Mouse (Mus musculus) intestine, postnatal 0 days (tissue): Measurements from ENCODE around the gene Lpp. TPM values are rescaled to one million over a fixed set of nuclear protein-coding genes. Genes with fewer than 3 reads are reported as not detected.

Experiments used
- ATAC-seq: fragments of 200-750 bp; cut with Nextera tagmentation; 2 replicates; pipeline ENCODE4 v1.8.0; 2017; ENCODE audit warnings: mild to moderate bottlenecking, moderate TSS enrichment, moderate library complexity
- H3K27ac ChIP-seq: fragments of 300-500 bp; sonication (generic); 2 replicates; pipeline ENCODE4 v1.5.1; 2014; ENCODE audit warnings: mild to moderate bottlenecking, low read depth, low read length, moderate library complexity
- H3K27me3 ChIP-seq: fragments of 300-500 bp; sonication (generic); replicated peaks from 2 replicates; pipeline ENCODE4 v1.6.1; 2014; ENCODE audit warnings: low read length, mixed read lengths; ENCODE audit not compliant: control insufficient read depth, insufficient read depth
- H3K36me3 ChIP-seq: fragments of 300-500 bp; sonication (generic); 2 replicates; pipeline ENCODE4 v1.6.1; 2014; ENCODE audit warnings: mild to moderate bottlenecking, moderate library complexity; ENCODE audit not compliant: control insufficient read depth, insufficient read depth
- H3K4me1 ChIP-seq: fragments of 300-500 bp; sonication (generic); replicated peaks from 2 replicates; pipeline ENCODE4 v1.6.1; 2014; ENCODE audit warnings: antibody characterized with exemption, low read length, mixed read lengths; ENCODE audit not compliant: control insufficient read depth, insufficient read depth
- H3K4me2 ChIP-seq: fragments of 300-500 bp; sonication (generic); replicated peaks from 2 replicates; pipeline ENCODE4 v1.6.1; 2014; ENCODE audit warnings: low read depth, mild to moderate bottlenecking, moderate library complexity
- H3K4me3 ChIP-seq: fragments of 300-500 bp; sonication (generic); 2 replicates; pipeline ENCODE4 v1.5.1; 2014; ENCODE audit warnings: low read depth, low read length
- H3K9ac ChIP-seq: fragments of 300-500 bp; sonication (generic); 2 replicates; pipeline ENCODE4 v1.6.1; 2014; ENCODE audit warnings: mild to moderate bottlenecking, low read depth, low read length
- H3K9me3 ChIP-seq: fragments of 300-500 bp; sonication (generic); 2 replicates; pipeline ENCODE4 v1.6.1; 2016; ENCODE audit warnings: mixed run types; ENCODE audit not compliant: control insufficient read depth
- CTCF ChIP-seq: sonication (generic); IDR thresholded peaks from 2 replicates; pipeline ENCODE4 v1.5.1; 2016; ENCODE audit warnings: low read depth, mild to moderate bottlenecking, control low read depth, antibody characterized with exemption, moderate library complexity
- WGBS: fragments of 180-500 bp; shearing (Covaris S2); extraction: QIAGEN DNeasy Blood & Tissue Kit; methylation state at CpG from one replicate; pipeline ENCODE4 v1.1.7; 2014; 5-methylcytosine and 5-hydroxymethylcytosine counted together
- polyA plus RNA-seq: library from polyadenylated mRNA; unstranded; fragments of >200 nt; fragmentation: Nextera tagmentation; extraction: Ambion mirVana; gene quantifications from 2 replicates; pipeline ENCODE4 v1.2.1, GENCODE M21; 2015

The Lpp gene
- polyA plus RNA-seq, 1 experiment from 2014 or later, result 32.8 TPM

DNA sequence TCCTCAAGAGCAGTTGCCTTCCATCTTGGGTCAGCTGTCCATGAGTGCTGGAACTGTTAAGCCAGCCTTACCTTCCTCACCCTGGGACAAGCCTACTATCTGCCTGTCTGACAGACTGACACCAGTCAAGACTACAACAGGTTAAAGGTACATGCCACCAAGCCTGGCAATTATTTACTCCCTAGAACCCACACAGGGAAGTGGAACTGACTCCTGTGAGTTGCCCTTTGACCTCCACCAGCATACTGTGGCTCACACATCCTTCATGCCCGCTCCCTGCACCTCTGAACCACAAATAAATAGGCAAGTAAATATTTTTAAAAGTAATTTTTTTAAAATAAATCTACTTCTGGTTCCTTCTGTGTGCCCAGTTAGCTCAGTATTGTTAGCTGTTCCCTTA, 452.8 kb downstream of the Lpp start:
- Histone ChIP-seq H3K4me3 (no peak overlapping the region), H3K9me3 (no peaks in the 10 kb centered on the region), H3K4me2 (no peak overlapping the region), H3K36me3 (no peaks in the 10 kb centered on the region), H3K4me1 (0 out of 2 replicates have a peak, but pooled peaks cover 3% of the 10 kb centered on the region), H3K27ac (no peak overlapping the region), H3K27me3 (no peaks in the 10 kb centered on the region), H3K9ac (no peak overlapping the region)
- TF ChIP-seq CTCF, result no peak
- peak; percentile 83 for ATAC-seq
- WGBS, result 37% methylated on average over 1 of the region's 1 CpGs

DNA sequence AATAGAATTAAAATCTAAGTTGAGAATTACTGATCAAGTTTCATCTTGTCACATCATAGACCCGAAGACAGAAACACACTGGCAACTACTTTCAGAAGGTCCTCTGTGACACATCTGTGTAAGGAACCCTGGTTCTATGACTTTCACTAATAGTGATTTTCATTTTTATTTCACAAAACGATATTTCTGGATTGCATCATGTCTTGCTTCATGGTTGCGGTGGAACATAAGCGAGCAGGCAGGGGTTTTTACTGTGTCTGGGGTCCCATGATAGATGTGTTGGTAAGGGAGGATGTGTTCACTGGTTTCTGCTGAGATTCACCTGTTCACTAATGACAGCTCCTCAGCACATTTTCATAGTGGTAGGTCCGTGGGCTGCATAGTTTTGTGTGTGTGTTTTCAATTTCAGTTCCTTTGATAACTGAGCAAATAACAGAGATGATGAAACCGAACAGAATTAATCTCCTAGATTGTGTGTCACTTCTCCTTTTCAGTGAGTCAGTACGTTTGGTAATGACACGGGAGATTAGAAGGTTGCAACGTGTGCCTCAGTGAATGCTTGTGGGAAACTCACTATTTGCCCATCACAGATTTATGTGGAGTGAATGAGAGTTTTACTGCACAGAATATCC, 466.3 kb downstream of the Lpp start:
- no peak for ATAC-seq
- no peak overlapping the region for H3K9ac ChIP-seq
- H3K4me1 ChIP-seq, result no peaks in the 10 kb centered on the region
- H3K9me3 ChIP-seq, result no peaks in the 10 kb centered on the region
- no peaks in the 10 kb centered on the region for H3K36me3 ChIP-seq
- H3K4me2 ChIP-seq, result no peak overlapping the region
- no peak overlapping the region for H3K27ac ChIP-seq
- H3K27me3 ChIP-seq, result no peaks in the 10 kb centered on the region
- H3K4me3 ChIP-seq, result no peak overlapping the region
- no peak for TF ChIP-seq CTCF
- WGBS, result 77% methylated on average over 9 of the region's 9 CpGs

DNA sequence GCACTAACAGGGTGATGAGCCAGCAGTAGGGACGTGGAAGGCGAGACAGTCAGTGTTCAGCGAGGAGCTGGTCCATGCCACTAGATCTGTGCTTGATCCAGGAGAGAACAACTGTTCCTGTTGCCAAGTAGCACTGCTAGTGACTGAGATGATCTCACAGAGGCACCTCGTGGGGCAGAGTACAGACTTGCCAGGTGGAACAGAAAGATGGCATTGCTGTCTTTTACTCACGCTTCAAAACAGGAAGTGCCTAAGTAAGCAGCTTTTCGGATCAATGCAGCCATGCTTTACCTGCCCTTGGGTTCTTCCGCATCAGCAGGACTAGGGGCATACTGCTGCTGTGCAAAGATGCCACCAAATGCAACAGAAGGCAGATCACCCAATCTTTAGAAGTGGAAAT, 467.1 kb downstream of the Lpp start:
- Histone ChIP-seq H3K27me3 (no peaks in the 10 kb centered on the region), H3K9me3 (no peaks in the 10 kb centered on the region), H3K4me2 (no peak overlapping the region), H3K4me3 (no peak overlapping the region), H3K4me1 (no peaks in the 10 kb centered on the region), H3K36me3 (no peaks in the 10 kb centered on the region), H3K9ac (no peak overlapping the region), H3K27ac (no peak overlapping the region)
- ATAC-seq, result no peak
- WGBS, result 77% methylated on average over 7 of the region's 7 CpGs
- TF ChIP-seq CTCF, result no peak

DNA sequence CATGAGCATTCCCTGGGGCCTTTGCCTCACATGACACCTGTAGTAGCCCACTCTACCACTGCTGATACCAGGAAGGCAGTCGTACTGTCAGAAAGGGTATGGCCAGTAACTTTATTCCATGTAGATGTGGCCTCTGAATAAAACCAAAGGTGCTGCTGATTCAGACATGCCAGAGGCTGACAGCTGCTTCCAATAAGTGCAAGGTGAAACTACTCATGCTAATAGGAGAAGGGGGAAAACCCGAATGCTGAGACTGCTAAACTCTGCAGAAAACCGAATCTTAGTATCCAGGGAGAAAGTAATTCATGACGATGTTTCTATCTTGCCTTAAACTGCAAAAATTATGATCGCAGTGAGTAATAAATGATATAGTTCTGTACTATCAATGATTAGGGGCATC, 468.1 kb downstream of the Lpp start:
- no peak for TF ChIP-seq CTCF
- no peak overlapping the region for H3K4me2 ChIP-seq
- WGBS, result 90% methylated on average over 5 of the region's 5 CpGs
- no peak for ATAC-seq
- no peaks in the 10 kb centered on the region for H3K27me3 ChIP-seq
- no peaks in the 10 kb centered on the region for H3K4me1 ChIP-seq
- H3K4me3 ChIP-seq, result no peak overlapping the region
- no peaks in the 10 kb centered on the region for H3K9me3 ChIP-seq
- H3K9ac ChIP-seq, result no peak overlapping the region
- no peaks in the 10 kb centered on the region for H3K36me3 ChIP-seq
- H3K27ac ChIP-seq, result no peak overlapping the region

DNA sequence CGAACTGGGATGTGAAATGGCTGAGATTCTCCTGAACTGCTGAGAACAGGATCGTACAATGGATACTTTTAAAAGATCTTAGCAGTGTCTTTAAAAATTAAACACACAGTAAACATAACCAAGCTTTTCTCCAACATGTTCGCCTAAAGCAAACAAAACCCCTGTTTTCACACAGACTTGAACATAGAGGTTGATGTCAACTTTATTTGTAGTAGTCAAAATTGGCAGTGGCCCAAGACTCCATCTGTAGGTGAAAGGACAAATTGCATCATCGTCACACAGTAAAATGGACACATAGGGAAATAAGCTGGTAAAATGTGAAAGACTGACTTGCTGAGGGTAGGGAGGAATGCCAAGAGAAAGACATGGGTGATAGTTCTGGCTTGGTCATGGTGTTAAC, 480.9 kb downstream of the Lpp start:
- H3K4me2 ChIP-seq, result no peak overlapping the region
- no peak overlapping the region for H3K4me3 ChIP-seq
- H3K27ac ChIP-seq, result no peak overlapping the region
- WGBS, result 39% methylated on average over 4 of the region's 4 CpGs
- H3K9me3 ChIP-seq, result no peaks in the 10 kb centered on the region
- peaks cover 5% of the 10 kb centered on the region; the same call in 1 of the 2 replicates for H3K36me3 ChIP-seq
- peaks cover 8% of the 10 kb centered on the region; the same call in 1 of the 2 replicates for H3K4me1 ChIP-seq
- TF ChIP-seq CTCF, result peak; percentile 68
- no peak overlapping the region for H3K9ac ChIP-seq
- ATAC-seq, result no peak
- H3K27me3 ChIP-seq, result no peaks in the 10 kb centered on the region

DNA sequence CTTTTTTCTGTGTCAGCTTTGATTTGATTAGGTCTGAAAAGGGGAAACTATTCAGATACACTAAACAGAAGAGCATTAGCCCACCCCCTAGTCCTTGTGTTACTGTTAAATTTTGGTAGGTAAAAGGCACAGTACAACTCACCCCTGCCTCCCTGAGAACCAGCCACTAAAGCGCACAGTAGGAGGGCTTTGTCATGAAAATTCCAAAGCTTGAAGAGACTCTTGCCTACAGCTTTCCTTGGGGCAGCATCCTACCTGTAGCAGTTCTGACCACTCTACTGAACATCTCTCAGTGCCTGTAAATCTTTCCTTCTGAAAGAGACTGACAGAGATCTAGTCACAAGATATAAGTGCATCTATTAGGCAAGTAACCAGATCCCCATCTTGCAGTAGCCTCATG, 482.4 kb downstream of the Lpp start:
- ATAC-seq, result no peak
- no peak overlapping the region for H3K9ac ChIP-seq
- peaks cover 13% of the 10 kb centered on the region for H3K4me1 ChIP-seq
- H3K4me3 ChIP-seq, result no peak overlapping the region
- no peaks in the 10 kb centered on the region for H3K9me3 ChIP-seq
- 70% methylated on average over 1 of the region's 1 CpGs for WGBS
- no peak for TF ChIP-seq CTCF
- H3K4me2 ChIP-seq, result no peak overlapping the region
- no peaks in the 10 kb centered on the region for H3K27me3 ChIP-seq
- peaks cover 5% of the 10 kb centered on the region; the same call in 1 of the 2 replicates for H3K36me3 ChIP-seq
- H3K27ac ChIP-seq, result no peak overlapping the region
